Mouse (Mus musculus): ENCODE results near the gene Gm3646.

- TF ChIP-seq CTCF (IDR thresholded peaks at IDR 0.05; ENCODE audit: low read depth): no peak
- TF ChIP-seq EP300 (IDR thresholded peaks at IDR 0.05; ENCODE audit: low read depth): no peak
These were observed 31.6 kb downstream of the Gm3646 start for GRCm38 (mm10) chr1:39773551-39773950.
